Mouse (Mus musculus): ENCODE results near the gene Oard1. TPM values are rescaled to one million over a fixed set of nuclear protein-coding genes. Genes with fewer than 3 reads are reported as not detected.

Oard1 gene
- polyA plus RNA-seq, 1 experiment from 2014 or later: 76.8 TPM

DNA sequence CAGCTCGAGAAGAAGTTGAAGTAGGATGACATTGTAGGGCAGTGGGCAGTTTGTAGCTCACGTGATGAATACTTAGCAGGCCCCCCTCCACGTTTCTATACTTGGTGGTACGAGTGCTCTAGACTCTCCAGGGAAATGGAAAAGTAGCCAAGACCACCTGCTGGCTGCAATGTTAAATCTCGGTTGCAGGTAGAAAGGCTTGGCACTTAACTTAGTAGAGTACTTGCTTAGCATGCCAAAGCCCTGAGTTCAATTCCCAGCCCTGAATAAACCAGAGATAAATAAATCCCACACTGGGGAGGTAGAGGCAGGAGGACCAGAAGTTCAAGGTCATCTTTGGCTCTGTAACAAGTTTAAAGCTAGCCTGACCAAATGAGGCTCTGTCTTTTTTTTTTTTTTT is 24.7 kb downstream of the Oard1 start:
- DNase-seq (ENCODE audit: low spot score) (no peak), ATAC-seq (replicated peaks; ENCODE audit: low FRiP score) (no peak)
- Histone ChIP-seq H3K4me3 (ENCODE audit: low read depth, low read length) (no peak overlapping the region), H3K27me3 (replicated peaks; ENCODE audit: control insufficient read depth, insufficient read depth, low read length) (no peaks in the 10 kb centered on the region), H3K4me1 (replicated peaks; ENCODE audit: control insufficient read depth, insufficient read depth, low read length) (peaks cover 30% of the 10 kb centered on the region), H3K36me3 (ENCODE audit: control insufficient read depth, insufficient read depth, low read length) (no peaks in the 10 kb centered on the region), H3K4me2 (no peak overlapping the region), H3K27ac (ENCODE audit: low read depth, low read length) (no peak overlapping the region), H3K9ac (ENCODE audit: low read depth, low read length) (no peak overlapping the region), H3K9me3 (ENCODE audit: control insufficient read depth, low read length) (no peaks in the 10 kb centered on the region)
- WGBS: 74% methylated on average over 5 of the region's 5 CpGs

DNA sequence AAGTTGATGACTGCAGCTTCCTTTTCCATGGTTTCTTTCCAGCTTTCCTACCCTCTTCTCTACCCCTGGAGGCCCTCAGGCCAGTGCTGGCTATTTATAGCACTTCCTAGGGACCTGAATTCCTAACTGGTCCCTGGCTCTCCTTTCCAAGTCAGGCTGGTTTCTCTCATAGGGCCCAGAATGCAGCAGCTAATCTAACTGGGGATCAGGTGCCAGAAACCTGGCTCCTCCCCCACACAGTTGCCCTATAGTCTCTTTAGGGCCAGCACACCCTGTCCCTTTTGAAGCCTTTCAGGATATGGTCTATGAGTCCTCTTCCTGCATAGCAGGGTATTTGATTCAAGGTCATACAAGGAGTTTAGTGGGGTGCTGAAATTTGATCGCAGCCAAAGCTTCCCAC is 26.7 kb downstream of the Oard1 start:
- Histone ChIP-seq H3K9ac (ENCODE audit: low read depth, low read length) (no peak overlapping the region), H3K36me3 (ENCODE audit: control insufficient read depth, insufficient read depth, low read length) (no peaks in the 10 kb centered on the region), H3K4me2 (no peak overlapping the region), H3K4me3 (ENCODE audit: low read depth, low read length) (no peak overlapping the region), H3K27ac (ENCODE audit: low read depth, low read length) (no peak overlapping the region), H3K9me3 (ENCODE audit: control insufficient read depth, low read length) (no peaks in the 10 kb centered on the region), H3K27me3 (replicated peaks; ENCODE audit: control insufficient read depth, insufficient read depth, low read length) (no peaks in the 10 kb centered on the region), H3K4me1 (replicated peaks; ENCODE audit: control insufficient read depth, insufficient read depth, low read length) (peaks cover 25% of the 10 kb centered on the region)
- WGBS: 84% methylated on average over 1 of the region's 1 CpGs
- no peak for DNase-seq (ENCODE audit: low spot score)
- ATAC-seq (replicated peaks; ENCODE audit: low FRiP score): no peak

DNA sequence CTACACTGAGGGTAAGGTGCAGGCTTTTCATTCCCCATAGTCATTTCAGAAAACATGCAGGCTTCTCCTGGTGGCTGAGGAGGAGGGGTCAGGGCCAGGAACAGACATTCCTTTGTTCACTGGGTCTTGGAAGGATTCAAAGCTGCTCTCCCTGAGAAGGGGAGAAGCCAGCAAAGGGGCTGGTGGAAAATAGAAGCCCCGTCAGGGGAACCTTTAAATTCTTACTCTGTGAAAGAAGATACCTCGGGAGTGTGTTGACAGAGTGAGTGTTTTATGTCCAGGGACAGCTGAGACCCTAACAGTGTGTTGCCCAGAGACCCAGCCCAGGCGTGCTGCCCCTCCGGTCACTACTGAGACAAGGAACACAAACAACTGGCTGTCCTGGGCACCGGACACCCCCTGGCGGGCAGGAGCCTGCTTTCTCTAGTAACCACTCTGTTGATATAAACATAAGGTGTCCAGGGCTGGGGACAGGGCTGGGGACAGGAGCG is 27.7 kb downstream of the Oard1 start:
- ATAC-seq (replicated peaks; ENCODE audit: low FRiP score) (no peak), DNase-seq (ENCODE audit: low spot score) (no peak)
- Histone ChIP-seq H3K4me1 (replicated peaks; ENCODE audit: control insufficient read depth, insufficient read depth, low read length) (peaks cover 19% of the 10 kb centered on the region), H3K36me3 (ENCODE audit: control insufficient read depth, insufficient read depth, low read length) (no peaks in the 10 kb centered on the region), H3K9ac (ENCODE audit: low read depth, low read length) (no peak overlapping the region), H3K27me3 (replicated peaks; ENCODE audit: control insufficient read depth, insufficient read depth, low read length) (no peaks in the 10 kb centered on the region), H3K4me3 (ENCODE audit: low read depth, low read length) (no peak overlapping the region), H3K9me3 (ENCODE audit: control insufficient read depth, low read length) (no peaks in the 10 kb centered on the region), H3K27ac (ENCODE audit: low read depth, low read length) (no peak overlapping the region), H3K4me2 (no peak overlapping the region)
- whole genome bisulfite sequencing: 62% methylated on average over 7 of the region's 7 CpGs

DNA sequence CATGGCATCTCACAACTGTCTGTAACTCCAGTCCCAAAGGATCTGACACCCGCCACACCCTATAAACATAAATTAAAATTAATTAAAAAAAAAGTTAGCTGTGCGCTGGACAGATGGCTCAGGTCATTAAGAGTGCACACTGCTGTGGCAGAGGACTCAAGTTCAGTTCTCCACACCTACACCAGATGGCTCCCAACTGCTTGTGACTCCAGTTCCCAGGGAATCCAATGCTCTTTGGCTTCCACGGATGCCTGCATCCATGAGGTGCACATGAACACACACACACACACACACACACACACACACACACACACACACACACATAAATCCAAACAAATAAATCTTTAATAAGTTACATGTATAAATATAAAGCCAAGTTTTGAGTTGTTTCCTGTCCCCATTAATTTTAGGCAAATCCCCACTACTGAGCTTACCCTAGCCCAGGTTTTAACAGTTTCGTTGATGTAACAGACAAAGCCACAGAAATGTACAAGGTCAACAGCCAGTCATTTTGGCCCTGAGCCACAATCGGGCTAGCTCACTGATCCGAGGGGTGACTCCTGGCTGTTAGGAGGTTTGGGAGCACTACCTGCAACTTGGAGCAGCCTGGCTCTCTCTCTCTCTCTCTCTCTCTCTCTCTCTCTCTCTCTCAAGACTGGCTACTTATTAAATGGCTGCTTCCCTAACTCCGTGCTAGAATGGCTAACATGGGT is 33.1 kb downstream of the Oard1 start:
- ATAC-seq (replicated peaks; ENCODE audit: low FRiP score): no peak
- H3K9me3 ChIP-seq (ENCODE audit: control insufficient read depth, low read length): no peaks in the 10 kb centered on the region

DNA sequence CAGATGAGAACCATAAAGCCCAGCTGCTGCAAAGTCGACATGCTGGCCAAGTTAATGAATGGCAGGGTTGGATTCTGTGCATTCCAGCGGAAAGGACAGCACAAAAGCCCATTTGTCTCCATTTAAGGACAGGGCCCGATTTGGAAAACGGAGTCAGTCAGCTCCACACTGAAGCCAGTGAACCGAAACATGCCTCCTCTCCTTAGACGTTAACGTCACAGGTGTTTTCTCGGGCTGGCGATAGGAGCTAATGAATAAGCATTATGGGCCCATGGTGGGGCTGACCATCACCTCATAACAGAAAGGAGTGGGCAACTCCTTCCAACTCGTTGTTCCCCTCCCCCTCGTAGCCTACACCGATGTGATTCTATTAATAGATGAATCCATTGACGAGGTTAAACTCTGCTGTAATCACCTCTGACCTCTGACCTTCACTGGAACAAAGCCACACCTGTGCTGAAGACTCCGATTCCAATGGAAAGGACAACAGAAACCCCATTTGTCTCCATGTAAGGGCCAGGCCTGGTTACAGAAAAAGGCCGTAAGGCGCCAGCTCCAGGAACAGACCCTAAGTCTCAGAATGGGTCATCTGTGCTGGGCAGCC is 33.8 kb downstream of the Oard1 start:
- no peak for ATAC-seq (replicated peaks; ENCODE audit: low FRiP score)
- no peak overlapping the region for H3K9ac ChIP-seq (ENCODE audit: low read depth, low read length)
- no peaks in the 10 kb centered on the region for H3K9me3 ChIP-seq (ENCODE audit: control insufficient read depth, low read length)
- DNase-seq (ENCODE audit: low spot score): no peak
- H3K4me1 ChIP-seq (replicated peaks; ENCODE audit: control insufficient read depth, insufficient read depth, low read length): peaks cover 13% of the 10 kb centered on the region
- H3K27ac ChIP-seq (ENCODE audit: low read depth, low read length): no peak overlapping the region
- WGBS: 84% methylated on average over 16 of the region's 16 CpGs
- H3K36me3 ChIP-seq (ENCODE audit: control insufficient read depth, insufficient read depth, low read length): no peaks in the 10 kb centered on the region
- no peaks in the 10 kb centered on the region for H3K27me3 ChIP-seq (replicated peaks; ENCODE audit: control insufficient read depth, insufficient read depth, low read length)
- H3K4me2 ChIP-seq: no peak overlapping the region
- no peak overlapping the region for H3K4me3 ChIP-seq (ENCODE audit: low read depth, low read length)

More for the DNA sequence above, 33.1 kb downstream of the Oard1 start:
- no peak overlapping the region for H3K27ac ChIP-seq (ENCODE audit: low read depth, low read length)
- H3K4me1 ChIP-seq (replicated peaks; ENCODE audit: control insufficient read depth, insufficient read depth, low read length): peaks cover 6% of the 10 kb centered on the region
- no peak overlapping the region for H3K9ac ChIP-seq (ENCODE audit: low read depth, low read length)
- no peaks in the 10 kb centered on the region for H3K27me3 ChIP-seq (replicated peaks; ENCODE audit: control insufficient read depth, insufficient read depth, low read length)
- no peak for DNase-seq (ENCODE audit: low spot score)
- 78% methylated on average over 7 of the region's 7 CpGs for WGBS
- H3K36me3 ChIP-seq (ENCODE audit: control insufficient read depth, insufficient read depth, low read length): no peaks in the 10 kb centered on the region
- no peak overlapping the region for H3K4me2 ChIP-seq
- H3K4me3 ChIP-seq (ENCODE audit: low read depth, low read length): no peak overlapping the region

DNA sequence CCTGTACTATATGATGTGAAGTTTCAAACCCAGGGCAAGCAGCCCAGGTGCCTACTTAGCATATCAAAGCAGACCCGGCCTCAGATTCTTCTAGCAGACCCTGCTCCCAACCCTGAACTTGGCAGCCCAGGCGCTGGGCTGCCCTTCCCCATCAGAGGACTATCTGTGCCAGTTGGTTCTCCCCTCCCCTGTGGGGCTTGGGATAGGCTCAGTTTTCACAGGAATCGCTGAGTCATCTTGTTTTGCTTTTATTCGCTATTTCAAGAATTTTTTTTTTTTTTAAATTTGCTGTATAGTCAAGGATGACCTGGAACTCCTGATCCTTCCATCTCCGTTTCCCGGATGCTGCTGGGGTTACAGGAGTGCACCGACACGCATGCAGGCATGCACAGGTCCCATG is 37.9 kb downstream of the Oard1 start:
- H3K4me3 ChIP-seq (ENCODE audit: low read depth, low read length): no peak overlapping the region
- ATAC-seq (replicated peaks; ENCODE audit: low FRiP score): no peak
- no peaks in the 10 kb centered on the region for H3K36me3 ChIP-seq (ENCODE audit: control insufficient read depth, insufficient read depth, low read length)
- DNase-seq (ENCODE audit: low spot score): no peak
- H3K9ac ChIP-seq (ENCODE audit: low read depth, low read length): peak overlapping the region; percentile 1; the same call in 1 of the 2 replicates
- no peaks in the 10 kb centered on the region for H3K27me3 ChIP-seq (replicated peaks; ENCODE audit: control insufficient read depth, insufficient read depth, low read length)
- H3K4me2 ChIP-seq: peak overlapping the region; percentile 61
- peak overlapping the region; percentile 73 for H3K27ac ChIP-seq (ENCODE audit: low read depth, low read length)
- H3K4me1 ChIP-seq (replicated peaks; ENCODE audit: control insufficient read depth, insufficient read depth, low read length): peaks cover 26% of the 10 kb centered on the region
- 64% methylated on average over 8 of the region's 8 CpGs for WGBS
- H3K9me3 ChIP-seq (ENCODE audit: control insufficient read depth, low read length): no peaks in the 10 kb centered on the region

DNA sequence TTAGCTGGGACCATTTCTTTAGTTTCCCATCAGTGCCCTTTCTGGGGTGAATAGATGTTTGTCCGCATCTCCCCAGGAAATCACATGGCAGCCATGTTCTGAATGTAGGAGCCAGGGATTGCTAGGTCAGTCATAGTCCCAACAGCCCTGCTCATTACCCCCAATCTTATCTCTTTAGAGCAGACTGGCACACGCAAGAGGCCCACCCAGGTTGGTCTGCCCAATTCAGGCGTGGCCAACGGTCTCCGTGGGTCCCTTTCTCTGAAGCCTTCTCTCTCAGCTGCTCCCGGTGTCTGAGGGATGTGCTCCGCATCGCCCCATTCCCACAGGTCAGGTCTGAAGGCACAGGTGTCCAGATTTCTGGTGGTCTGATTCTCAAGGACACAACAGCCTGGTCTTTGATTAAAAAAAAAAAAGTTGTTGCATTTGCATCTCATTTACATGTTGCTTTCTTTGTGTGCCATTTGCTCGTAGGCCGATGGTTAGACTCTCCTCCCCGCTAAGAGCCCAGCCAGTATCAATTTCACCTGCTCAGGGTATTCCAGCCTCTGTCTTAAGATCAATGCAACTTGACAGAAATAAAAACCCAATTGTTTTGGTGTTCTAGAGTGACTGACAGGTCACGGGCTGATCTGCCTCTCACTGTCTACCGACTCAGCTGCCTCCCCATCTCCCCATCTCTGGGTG is 41.0 kb downstream of the Oard1 start:
- DNase-seq (ENCODE audit: low spot score): no peak
- Histone ChIP-seq H3K4me1 (replicated peaks; ENCODE audit: control insufficient read depth, insufficient read depth, low read length) (peaks cover 31% of the 10 kb centered on the region), H3K9me3 (ENCODE audit: control insufficient read depth, low read length) (no peaks in the 10 kb centered on the region)

DNA sequence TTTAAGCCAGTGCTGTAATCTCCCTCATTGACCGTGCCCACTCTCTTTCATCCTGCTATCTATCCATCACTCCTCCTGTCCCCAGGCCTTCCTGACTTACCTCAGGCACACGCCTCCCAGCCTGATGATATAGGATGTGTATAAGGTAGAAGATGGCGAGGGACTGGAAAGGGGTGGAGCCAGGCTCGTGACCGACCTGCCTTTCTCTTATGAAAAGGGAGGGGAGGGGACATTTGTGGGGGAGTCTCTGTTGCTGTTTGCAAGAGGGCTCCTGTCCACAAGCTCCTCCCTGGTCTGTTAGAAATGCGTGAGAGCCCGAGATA is 41.5 kb downstream of the Oard1 start, which contains the start of gene Tspo2:
Gene Tspo2, minus strand, starts transcription at position 170 of the 323 bp plus-strand sequence.
- Histone ChIP-seq H3K9me3 (ENCODE audit: control insufficient read depth, low read length) (no peaks in the 10 kb centered on the region), H3K27ac (ENCODE audit: low read depth, low read length) (peak within 1 kb of the TSS; percentile 93), H3K4me1 (replicated peaks; ENCODE audit: control insufficient read depth, insufficient read depth, low read length) (peaks cover 36% of the 10 kb centered on the region), H3K4me3 (ENCODE audit: low read depth, low read length) (peak within 1 kb of the TSS; percentile 57), H3K27me3 (replicated peaks; ENCODE audit: control insufficient read depth, insufficient read depth, low read length) (no peaks in the 10 kb centered on the region), H3K9ac (ENCODE audit: low read depth, low read length) (peak within 1 kb of the TSS; percentile 76), H3K4me2 (peak within 1 kb of the TSS; percentile 61), H3K36me3 (ENCODE audit: control insufficient read depth, insufficient read depth, low read length) (no peaks in the 10 kb centered on the region)
- ATAC-seq (replicated peaks; ENCODE audit: low FRiP score) (peak; percentile 76), DNase-seq (ENCODE audit: low spot score) (no peak)
- 31% methylated on average over 7 of the region's 7 CpGs for WGBS

More for the DNA sequence above, 41.0 kb downstream of the Oard1 start:
- Histone ChIP-seq H3K4me2 (peak overlapping the region; percentile 61), H3K27ac (ENCODE audit: low read depth, low read length) (peak overlapping the region; percentile 93), H3K27me3 (replicated peaks; ENCODE audit: control insufficient read depth, insufficient read depth, low read length) (no peaks in the 10 kb centered on the region), H3K4me3 (ENCODE audit: low read depth, low read length) (peak overlapping the region; percentile 57), H3K36me3 (ENCODE audit: control insufficient read depth, insufficient read depth, low read length) (no peaks in the 10 kb centered on the region), H3K9ac (ENCODE audit: low read depth, low read length) (peak overlapping the region; percentile 76)
- peak; percentile 86 for ATAC-seq (replicated peaks; ENCODE audit: low FRiP score)
- WGBS: 60% methylated on average over 13 of the region's 13 CpGs

Data from liver, embryonic 11.5 days (tissue).